Mouse (Mus musculus) C2C12 (cell line): ENCODE results near the gene Uvrag. TPM values are rescaled to one million over a fixed set of nuclear protein-coding genes. Genes with fewer than 3 reads are reported as not detected.
A peak's percentile ranks its signal among the peaks of the same experiment; 100 is the strongest.

ENCODE experiments used
- H3K27me3 ChIP-seq: one replicate; pipeline ENCODE4 v1.6.1; 2011; ENCODE audit not compliant: control insufficient read depth, insufficient read depth, insufficient read length
- H3K36me3 ChIP-seq: one replicate; pipeline ENCODE4 v1.6.1; 2011; ENCODE audit not compliant: control insufficient read depth, insufficient read depth
- H3K4me3 ChIP-seq: one replicate; pipeline ENCODE4 v1.5.1; 2011; ENCODE audit warnings: mild to moderate bottlenecking, control low read depth; ENCODE audit not compliant: poor library complexity, insufficient read depth, severe bottlenecking
- H3K79me2 ChIP-seq: one replicate; pipeline ENCODE4 v1.6.1; 2011; ENCODE audit not compliant: control insufficient read depth, insufficient read depth
- H3K79me3 ChIP-seq: one replicate; pipeline ENCODE4 v1.6.1; 2011; ENCODE audit warnings: low read depth, control low read depth
- H3ac ChIP-seq: one replicate; pipeline ENCODE3; 2011; ENCODE audit warnings: low read depth; ENCODE audit not compliant: control insufficient read depth, insufficient read length
- CEBPB ChIP-seq: IDR thresholded peaks from one replicate; pipeline ENCODE4 v1.6.1; 2011; ENCODE audit warnings: low read depth, mild to moderate bottlenecking, control low read depth, moderate library complexity
- CTCF ChIP-seq: IDR thresholded peaks from one replicate; pipeline ENCODE4 v1.5.1; 2011; ENCODE audit not compliant: control insufficient read depth, insufficient read depth, insufficient read length
- FOSL1 ChIP-seq: IDR thresholded peaks from one replicate; pipeline ENCODE4 v1.8.0; 2011; ENCODE audit warnings: mild to moderate bottlenecking, low read length; ENCODE audit not compliant: poor library complexity, insufficient read depth, severe bottlenecking
- MAX ChIP-seq: IDR thresholded peaks from one replicate; pipeline ENCODE4 v1.6.1; 2011; ENCODE audit warnings: mild to moderate bottlenecking, control low read depth
- MYOD1 ChIP-seq: IDR thresholded peaks from one replicate; pipeline ENCODE4 v1.6.1; 2011; ENCODE audit warnings: low read depth; ENCODE audit not compliant: control insufficient read depth, insufficient read length
- MYOG ChIP-seq: IDR thresholded peaks from one replicate; pipeline ENCODE4 v1.6.1; 2011; ENCODE audit not compliant: control insufficient read depth, insufficient read length; ENCODE audit errors: extremely low read depth
- USF1 ChIP-seq: IDR thresholded peaks from one replicate; pipeline ENCODE4 v1.6.1; 2011; ENCODE audit warnings: low read depth, mild to moderate bottlenecking, control low read depth, moderate library complexity
- polyA plus RNA-seq: library from polyadenylated mRNA; unstranded; fragments of >200 nt; fragmentation: generic; extraction: Trizol; gene quantifications from one replicate; pipeline ENCODE4 v1.2.1, GENCODE M21; 2012; ENCODE audit warnings: missing spikeins

The Uvrag gene
- polyA plus RNA-seq, 1 experiment: 9.0 TPM

DNA sequence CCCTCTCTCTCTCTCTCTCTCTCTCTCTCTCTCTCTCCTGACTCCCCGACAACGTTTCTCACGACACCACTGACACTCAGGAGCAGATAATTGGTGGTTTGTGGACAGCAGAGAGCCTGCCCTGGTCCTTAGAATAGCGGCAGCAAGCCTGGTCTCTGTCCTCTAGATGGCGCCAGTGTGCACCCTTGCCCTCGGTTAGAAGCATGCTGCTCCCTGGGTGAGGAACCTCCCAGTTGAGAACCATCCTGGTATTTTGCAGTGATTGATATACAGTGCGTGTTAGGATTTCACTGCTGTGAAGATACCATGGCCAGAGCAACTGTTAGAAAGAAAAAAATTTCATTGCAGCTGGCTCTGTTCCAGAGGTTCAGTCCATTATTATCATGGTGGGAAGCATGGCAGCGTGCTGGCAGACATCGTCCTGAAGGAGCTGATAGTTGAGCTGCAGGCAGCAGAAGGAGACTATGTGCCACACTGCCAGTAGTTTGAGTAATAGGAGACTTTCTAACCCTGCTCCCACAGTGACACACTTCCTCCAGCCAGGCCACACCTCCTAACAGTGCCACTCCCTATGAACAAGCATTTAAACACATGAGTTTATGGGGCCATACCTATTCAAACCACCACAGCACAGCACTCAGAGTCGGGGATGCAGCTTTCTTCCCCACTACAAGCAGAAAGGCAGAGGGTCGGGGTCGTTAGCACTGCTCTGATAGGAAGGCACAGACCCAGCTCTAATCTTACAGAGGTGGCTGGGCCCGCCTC, 178.2 kb downstream of the Uvrag start:
- H3K79me3 ChIP-seq: no peaks in the 10 kb centered on the region
- H3K27me3 ChIP-seq: no peaks in the 10 kb centered on the region
- no peaks in the 10 kb centered on the region for H3K36me3 ChIP-seq
- peak; percentile 74 for TF ChIP-seq CTCF
- peak; percentile 18 for TF ChIP-seq MAX
- TF ChIP-seq FOSL1: no peak
- H3K4me3 ChIP-seq: no peak overlapping the region
- no peaks in the 10 kb centered on the region for H3K79me2 ChIP-seq
- H3ac ChIP-seq: no peak overlapping the region

DNA sequence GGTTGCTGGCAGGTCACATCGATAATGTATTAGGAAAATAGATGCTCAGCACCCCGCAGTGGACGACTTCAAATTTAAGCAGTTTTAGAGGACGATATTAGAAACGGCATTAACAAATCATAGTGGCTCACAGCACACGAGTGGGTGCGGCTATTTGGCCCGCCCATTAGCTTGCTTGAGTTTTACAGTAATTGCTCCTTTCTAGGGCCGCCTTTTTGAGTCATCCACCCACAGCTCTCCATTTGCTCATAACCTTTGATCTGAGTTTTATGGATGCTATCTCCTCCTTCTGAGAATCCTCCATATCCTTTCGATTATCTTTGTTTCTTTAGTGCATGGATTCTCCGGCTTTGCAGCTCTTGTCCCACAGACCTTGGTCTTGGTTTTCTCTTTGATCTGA, 178.9 kb downstream of the Uvrag start:
- no peak for TF ChIP-seq MYOD1
- TF ChIP-seq MYOG: no peak
- no peak for TF ChIP-seq FOSL1
- TF ChIP-seq CTCF: no peak
- TF ChIP-seq USF1: no peak
- TF ChIP-seq CEBPB: no peak
- no peak for TF ChIP-seq MAX
- H3K79me2 ChIP-seq: no peaks in the 10 kb centered on the region
- no peak overlapping the region for H3K4me3 ChIP-seq
- no peaks in the 10 kb centered on the region for H3K79me3 ChIP-seq
- no peaks in the 10 kb centered on the region for H3K27me3 ChIP-seq
- no peaks in the 10 kb centered on the region for H3K36me3 ChIP-seq
- H3ac ChIP-seq: peak overlapping the region; percentile 12

- H3K36me3 ChIP-seq: no peaks in the 10 kb centered on the region
- no peaks in the 10 kb centered on the region for H3K79me3 ChIP-seq
- H3K4me3 ChIP-seq: no peak overlapping the region
- H3K79me2 ChIP-seq: no peaks in the 10 kb centered on the region
- H3ac ChIP-seq: no peak overlapping the region
- no peaks in the 10 kb centered on the region for H3K27me3 ChIP-seq
- no peak for TF ChIP-seq MAX
- no peak for TF ChIP-seq CTCF
- TF ChIP-seq FOSL1: no peak
- no peak for TF ChIP-seq CEBPB
- TF ChIP-seq MYOD1: no peak
- no peak for TF ChIP-seq MYOG
- no peak for TF ChIP-seq USF1
Observed at GRCm38 (mm10) chr7:98960274-98960673, 180.7 kb downstream of the Uvrag start.

GRCm38 (mm10) chr7:98959246-98959645, 181.7 kb downstream of the Uvrag start:
- TF ChIP-seq MYOG (no peak), MYOD1 (no peak), FOSL1 (no peak)

DNA sequence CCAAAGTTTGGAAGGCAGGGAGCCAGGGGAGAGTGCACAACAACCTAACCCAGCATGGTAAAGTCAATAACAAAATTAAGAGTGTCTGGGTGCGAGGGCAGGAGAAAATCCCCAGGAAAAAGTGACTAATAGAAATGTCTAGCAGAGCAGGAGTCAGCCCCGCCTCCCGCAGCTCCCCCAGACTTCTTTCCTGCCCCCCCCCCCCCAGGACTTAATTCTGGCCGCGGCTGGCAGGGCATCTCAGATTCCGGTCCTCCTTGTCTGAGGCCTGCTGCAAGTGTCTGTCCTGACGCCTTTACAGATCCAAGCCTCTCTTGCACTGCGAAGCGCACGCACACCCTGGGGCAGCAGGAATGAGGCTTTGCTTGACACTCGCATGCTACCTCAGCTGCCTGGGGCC, 182.8 kb downstream of the Uvrag start:
- no peaks in the 10 kb centered on the region for H3K36me3 ChIP-seq
- TF ChIP-seq MYOD1 (no peak), FOSL1 (no peak), USF1 (no peak), CEBPB (no peak), MYOG (no peak), MAX (no peak), CTCF (no peak)
- H3ac ChIP-seq: no peak overlapping the region
- no peaks in the 10 kb centered on the region for H3K79me2 ChIP-seq
- H3K27me3 ChIP-seq: no peaks in the 10 kb centered on the region
- H3K4me3 ChIP-seq: no peak overlapping the region
- H3K79me3 ChIP-seq: no peaks in the 10 kb centered on the region

More at GRCm38 (mm10) chr7:98959246-98959645, 181.7 kb downstream of the Uvrag start:
- no peak overlapping the region for H3K4me3 ChIP-seq
- H3K79me3 ChIP-seq: no peaks in the 10 kb centered on the region
- H3K27me3 ChIP-seq: no peaks in the 10 kb centered on the region
- no peaks in the 10 kb centered on the region for H3K36me3 ChIP-seq
- H3K79me2 ChIP-seq: no peaks in the 10 kb centered on the region
- no peak overlapping the region for H3ac ChIP-seq

DNA sequence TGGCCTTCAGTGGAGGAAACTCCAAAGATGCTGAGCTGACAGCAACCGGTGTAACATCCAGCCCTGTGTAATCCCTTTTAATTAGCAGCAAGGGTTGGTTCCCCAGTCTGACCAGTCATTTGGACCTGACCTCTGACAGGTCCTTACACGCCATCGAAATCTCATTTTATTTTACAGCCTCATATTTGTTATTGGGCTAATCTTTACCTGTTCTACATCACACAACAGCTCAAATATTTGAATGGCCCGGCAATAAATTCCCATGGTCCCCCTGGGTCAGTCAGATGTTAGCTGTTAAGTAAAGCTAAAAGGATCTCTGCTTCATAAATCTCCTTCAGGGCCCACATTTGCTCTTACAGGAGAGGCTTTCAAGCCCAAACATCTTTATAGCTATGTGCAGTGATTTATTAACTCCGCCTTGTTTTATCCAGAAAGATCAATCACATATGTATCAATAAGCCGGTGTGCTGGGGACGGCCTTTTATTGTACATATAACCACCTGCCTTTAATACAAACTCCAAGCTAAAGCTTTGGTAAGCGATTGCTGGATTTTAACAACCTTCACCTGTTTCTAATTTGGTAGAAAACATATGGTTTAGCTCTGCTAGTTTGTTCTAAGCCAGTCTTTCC, 183.7 kb downstream of the Uvrag start:
- no peaks in the 10 kb centered on the region for H3K79me3 ChIP-seq
- H3K27me3 ChIP-seq: no peaks in the 10 kb centered on the region
- TF ChIP-seq CEBPB (no peak), USF1 (no peak), MYOD1 (no peak), MAX (no peak), MYOG (no peak), CTCF (no peak), FOSL1 (no peak)
- H3K36me3 ChIP-seq: no peaks in the 10 kb centered on the region
- no peaks in the 10 kb centered on the region for H3K79me2 ChIP-seq
- H3K4me3 ChIP-seq: no peak overlapping the region
- H3ac ChIP-seq: no peak overlapping the region
